Mouse (Mus musculus) G1E-ER4 (cell line): ENCODE data around the gene Guca2b. TPM values are rescaled to one million over a fixed set of nuclear protein-coding genes. Genes with fewer than 3 reads are reported as not detected.

Experiments
- GATA1 ChIP-seq: IDR thresholded peaks from one replicate; pipeline ENCODE4 v1.8.0; 2012; ENCODE audit warnings: low read length, inconsistent platforms
- polyA plus RNA-seq: library from polyadenylated mRNA; stranded (reverse); fragments of >175 nt; gene quantifications from 2 replicates; pipeline ENCODE4 v1.2.3, GENCODE M21; 2012

Gene Guca2b
- not detected in 2 replicates for polyA plus RNA-seq

GRCm38 (mm10) chr4:119658731-119659130 is at the start of gene Guca2b:
Gene Guca2b (minus strand): TSS chr4:119658954.
- TF ChIP-seq GATA1: no peak

- no peak for TF ChIP-seq GATA1
Measured at GRCm38 (mm10) chr4:119707751-119708150, 49.0 kb upstream of the Guca2b start.

GRCm38 (mm10) chr4:119707326-119707725 is 48.6 kb upstream of the Guca2b start:
- no peak for TF ChIP-seq GATA1

- TF ChIP-seq GATA1: no peak
Measured at GRCm38 (mm10) chr4:119703965-119704364, 45.2 kb upstream of the Guca2b start.

GRCm38 (mm10) chr4:119701269-119701954 is 42.7 kb upstream of the Guca2b start:
- TF ChIP-seq GATA1: no peak

- no peak for TF ChIP-seq GATA1
Measured at GRCm38 (mm10) chr4:119698339-119698738, 39.6 kb upstream of the Guca2b start.

GRCm38 (mm10) chr4:119685746-119686145 is 27.0 kb upstream of the Guca2b start:
- TF ChIP-seq GATA1: no peak

- no peak for TF ChIP-seq GATA1
Measured at GRCm38 (mm10) chr4:119682596-119682995, 23.8 kb upstream of the Guca2b start.

GRCm38 (mm10) chr4:119672685-119673084 is 13.9 kb upstream of the Guca2b start:
- no peak for TF ChIP-seq GATA1

GRCm38 (mm10) chr4:119671164-119671563 is 12.4 kb upstream of the Guca2b start:
- TF ChIP-seq GATA1: no peak

GRCm38 (mm10) chr4:119670736-119671135 is 12.0 kb upstream of the Guca2b start:
- TF ChIP-seq GATA1: no peak

GRCm38 (mm10) chr4:119670210-119670555 is 11.4 kb upstream of the Guca2b start:
- TF ChIP-seq GATA1: no peak

- TF ChIP-seq GATA1: no peak
Measured at GRCm38 (mm10) chr4:119669356-119670209, 10.8 kb upstream of the Guca2b start.

- TF ChIP-seq GATA1: no peak
Measured at GRCm38 (mm10) chr4:119668596-119668995, 9.8 kb upstream of the Guca2b start.

- TF ChIP-seq GATA1: no peak
Measured at GRCm38 (mm10) chr4:119668185-119668584, 9.4 kb upstream of the Guca2b start.

- TF ChIP-seq GATA1: no peak
Measured at GRCm38 (mm10) chr4:119667454-119667853, 8.7 kb upstream of the Guca2b start.

GRCm38 (mm10) chr4:119666116-119666515 is 7.4 kb upstream of the Guca2b start:
- no peak for TF ChIP-seq GATA1
